Mouse (Mus musculus): ENCODE data around the gene B9d1.

B9d1 gene

DNA sequence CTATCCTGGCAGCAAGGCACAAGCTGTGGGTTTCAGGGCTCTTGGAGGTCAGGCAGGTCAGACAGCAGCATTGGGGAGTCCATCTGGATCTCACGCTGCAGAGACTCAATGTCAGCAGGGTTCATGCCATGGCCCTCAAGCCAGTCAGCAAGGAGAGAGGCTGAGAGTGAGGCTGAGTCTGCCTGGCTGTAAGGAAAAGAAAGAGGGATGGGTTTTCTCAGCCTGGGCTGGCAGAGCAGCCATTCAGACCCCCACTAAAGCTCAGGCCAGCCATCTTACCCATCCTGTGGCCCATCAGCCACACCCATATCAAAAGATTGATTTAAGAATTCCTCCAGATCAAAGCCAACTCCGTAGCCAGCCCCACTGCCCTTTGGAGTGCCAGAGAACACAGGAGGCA lies 15.9 kb upstream of the B9d1 start:
- no peak for DNase-seq (ENCODE audit: low spot score)

- no peak for DNase-seq (ENCODE audit: low spot score)
These were observed 15.1 kb upstream of the B9d1 start for GRCm38 (mm10) chr11:61489874-61490273.

GRCm38 (mm10) chr11:61490944-61491520 lies 13.9 kb upstream of the B9d1 start:
- no peak for DNase-seq (ENCODE audit: low spot score)

DNA sequence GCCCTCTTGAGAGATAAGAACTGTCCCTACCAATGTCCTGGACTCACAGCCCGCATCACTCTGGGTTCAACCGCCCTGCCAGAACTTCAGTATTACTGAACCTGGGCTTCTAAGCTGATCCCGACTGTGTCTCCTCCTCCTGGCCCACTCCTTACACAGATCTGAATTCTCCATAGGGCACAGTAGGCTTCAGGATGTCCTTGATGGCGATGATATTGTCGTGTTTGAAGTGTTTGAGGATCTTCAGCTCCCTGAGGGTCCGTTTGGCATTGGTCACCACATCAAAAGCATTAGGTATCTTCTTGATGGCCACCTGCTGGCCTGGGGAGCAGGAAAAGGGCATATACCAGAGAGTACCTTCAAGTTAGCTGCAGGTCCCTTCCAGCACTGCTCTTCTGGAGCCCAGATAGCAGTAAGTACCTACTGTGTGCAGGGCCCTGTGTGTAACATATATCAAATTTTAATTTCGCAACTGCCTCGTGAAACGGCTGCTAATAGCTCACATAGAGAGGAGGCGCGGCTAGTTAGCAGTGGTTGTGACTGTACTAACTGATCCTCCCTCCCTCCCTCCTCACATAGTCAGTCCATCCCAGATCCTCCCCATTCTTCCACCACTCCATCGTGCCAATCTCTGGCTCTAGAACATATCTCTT lies 12.1 kb upstream of the B9d1 start:
- no peak for DNase-seq (ENCODE audit: low spot score)

GRCm38 (mm10) chr11:61493525-61494128 lies 11.3 kb upstream of the B9d1 start:
- no peak for DNase-seq (ENCODE audit: low spot score)

DNA sequence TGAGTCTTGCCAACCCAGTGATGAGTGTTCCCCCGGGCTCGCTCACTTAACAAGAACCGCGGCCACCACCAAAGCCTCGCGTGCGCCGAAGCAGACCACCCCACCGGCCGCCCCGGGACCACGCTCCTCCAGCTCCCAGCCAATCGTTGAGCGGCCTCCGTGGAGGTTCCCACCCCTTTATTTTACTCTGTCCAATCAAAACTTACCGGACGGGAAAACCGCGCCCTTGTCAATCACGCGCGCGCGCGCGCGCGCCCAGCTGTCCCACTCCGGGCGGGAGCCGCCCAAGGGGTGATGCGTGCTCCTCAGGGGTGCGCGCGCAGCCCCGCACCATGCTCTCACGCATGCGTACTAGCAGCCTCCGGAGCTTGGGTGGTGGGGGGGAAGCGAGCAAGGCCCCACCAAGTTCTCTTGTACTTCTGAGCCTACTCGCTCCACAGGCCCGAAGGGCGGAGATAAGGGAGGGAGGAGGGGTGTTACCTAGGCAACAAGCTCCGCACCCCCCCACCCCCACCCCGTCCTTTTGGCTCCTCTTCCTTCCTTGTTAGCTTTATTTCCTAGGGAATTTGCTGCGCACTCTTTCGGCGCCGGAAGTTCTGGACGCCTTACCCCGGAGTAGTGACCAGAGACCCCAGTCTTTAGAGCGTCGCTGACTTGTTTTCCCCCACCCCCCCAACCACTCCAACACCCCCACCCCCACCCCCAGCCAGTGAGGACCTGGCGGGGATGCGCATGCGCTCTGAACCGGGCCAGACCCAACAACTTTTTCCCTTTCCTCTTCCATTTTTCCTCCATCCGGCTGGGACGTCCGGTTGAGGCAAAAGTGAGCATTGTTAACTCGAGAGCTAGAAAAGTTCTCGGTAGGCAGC lies 10.6 kb upstream of the B9d1 start, which contains the start of gene Mapk7:
Gene Mapk7 (minus strand): TSS at position 278 of the 869 bp plus-strand sequence.
- DNase-seq (ENCODE audit: low spot score), result peak; percentile 98

GRCm38 (mm10) chr11:61495528-61495927 lies 9.4 kb upstream of the B9d1 start:
- no peak for DNase-seq (ENCODE audit: low spot score)

- no peak for DNase-seq (ENCODE audit: low spot score)
These were observed 7.5 kb upstream of the B9d1 start for GRCm38 (mm10) chr11:61497490-61497889.

DNA sequence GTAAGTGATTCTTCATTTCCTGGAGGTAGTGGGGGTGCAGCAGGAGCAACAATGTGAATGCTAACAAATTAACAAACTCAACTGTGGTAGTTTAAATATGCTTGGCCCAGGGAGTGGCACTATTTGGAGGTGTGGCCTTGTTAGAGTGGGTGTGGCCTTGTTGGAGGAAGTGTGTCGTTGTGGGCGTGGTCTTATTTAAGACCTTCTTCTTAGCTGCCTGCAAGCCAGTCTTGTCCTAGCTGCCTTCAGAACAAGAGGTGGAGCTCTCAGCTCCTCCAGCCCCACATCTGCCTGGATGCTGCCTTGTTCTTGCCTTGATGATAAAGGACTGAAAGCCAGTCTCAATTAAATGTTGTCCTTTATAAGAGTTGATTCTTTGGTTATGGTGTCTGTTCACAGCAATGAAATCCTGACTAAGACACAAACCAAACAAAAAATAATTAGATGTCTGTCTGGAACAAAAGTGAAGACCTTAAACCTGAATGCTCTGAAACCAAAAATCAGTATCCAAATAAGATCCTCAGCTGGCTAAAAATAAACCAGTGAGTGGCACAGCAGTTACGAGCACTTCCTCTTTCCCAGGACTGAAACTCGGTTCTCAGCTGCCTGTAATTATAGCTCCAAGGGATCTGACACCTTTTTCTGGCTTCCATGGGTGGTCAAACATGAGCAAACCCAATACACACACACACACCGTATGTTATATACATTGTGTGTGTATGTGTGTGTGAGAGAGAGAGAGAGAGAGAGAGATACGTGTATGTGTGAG lies 6.0 kb upstream of the B9d1 start:
- no peak for DNase-seq (ENCODE audit: low spot score)

DNA sequence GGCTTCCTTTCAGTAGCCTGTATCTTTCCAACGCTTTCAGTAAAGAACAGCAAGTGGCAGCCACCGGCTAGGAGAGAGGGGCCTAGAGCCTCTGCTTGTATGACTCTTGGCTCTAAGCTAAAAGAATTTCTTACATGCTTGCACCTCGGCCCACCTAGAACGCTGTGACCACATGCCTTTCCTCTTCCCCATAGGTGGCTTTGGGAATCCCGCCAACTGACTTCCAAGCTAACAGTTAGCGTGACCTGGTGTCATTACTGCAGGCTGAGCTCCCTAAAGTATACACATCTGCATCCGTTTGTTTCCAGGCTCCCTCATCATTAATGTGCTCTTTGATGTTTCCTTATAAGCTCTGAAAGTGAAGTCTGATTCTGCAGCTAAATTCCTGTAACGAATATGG lies 1.0 kb upstream of the B9d1 start:
- DNase-seq (ENCODE audit: low spot score), result no peak

DNA sequence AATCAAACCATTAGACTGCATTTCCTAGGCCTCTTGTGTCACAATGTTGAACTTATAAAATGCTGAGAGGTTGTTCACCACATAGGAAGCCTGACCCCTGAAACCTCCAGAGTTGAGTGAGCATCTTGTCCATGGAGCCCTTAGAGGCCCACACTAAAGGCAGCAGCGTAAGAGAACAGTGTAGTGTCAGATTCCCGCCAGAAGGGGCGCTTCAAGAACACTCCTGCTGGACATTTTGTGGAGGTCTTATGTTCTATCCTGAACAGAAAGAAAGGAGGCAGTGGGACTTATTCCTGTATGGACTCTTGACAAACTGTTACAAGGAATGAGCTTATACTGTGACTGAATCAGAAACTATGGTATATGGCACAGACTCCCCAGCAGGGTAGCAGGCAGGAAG lies 10.0 kb downstream of the B9d1 start:
- no peak for DNase-seq (ENCODE audit: low spot score)

- no peak for DNase-seq (ENCODE audit: low spot score)
These were observed 13.0 kb downstream of the B9d1 start for GRCm38 (mm10) chr11:61517971-61518370.

DNA sequence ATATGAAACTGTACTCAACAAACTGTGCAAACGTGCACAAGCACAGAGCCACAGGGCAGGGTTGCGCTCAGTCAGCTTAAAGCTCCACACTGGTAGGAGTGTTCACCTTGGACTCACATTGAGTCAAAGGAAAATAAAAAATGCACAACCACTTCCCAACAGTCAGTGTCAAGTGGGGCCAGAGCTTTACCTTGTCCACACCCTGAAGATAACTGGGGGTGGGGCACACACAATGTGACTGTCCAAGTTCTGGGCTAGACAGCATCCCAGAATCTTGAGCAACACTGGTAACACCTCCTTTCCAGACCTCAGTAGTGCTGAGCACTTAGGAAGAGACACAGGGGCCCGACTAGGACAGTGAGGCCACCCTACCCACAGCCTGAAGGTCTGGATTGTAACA lies 13.9 kb downstream of the B9d1 start:
- DNase-seq (ENCODE audit: low spot score), result no peak

- no peak for DNase-seq (ENCODE audit: low spot score)
These were observed 14.7 kb downstream of the B9d1 start for GRCm38 (mm10) chr11:61519484-61520107.

GRCm38 (mm10) chr11:61526872-61527271 lies 21.9 kb downstream of the B9d1 start:
- peak; percentile 69 for DNase-seq (ENCODE audit: low spot score)

- DNase-seq (ENCODE audit: low spot score), result peak; percentile 45
These were observed 24.3 kb downstream of the B9d1 start for GRCm38 (mm10) chr11:61529268-61529713.

DNA sequence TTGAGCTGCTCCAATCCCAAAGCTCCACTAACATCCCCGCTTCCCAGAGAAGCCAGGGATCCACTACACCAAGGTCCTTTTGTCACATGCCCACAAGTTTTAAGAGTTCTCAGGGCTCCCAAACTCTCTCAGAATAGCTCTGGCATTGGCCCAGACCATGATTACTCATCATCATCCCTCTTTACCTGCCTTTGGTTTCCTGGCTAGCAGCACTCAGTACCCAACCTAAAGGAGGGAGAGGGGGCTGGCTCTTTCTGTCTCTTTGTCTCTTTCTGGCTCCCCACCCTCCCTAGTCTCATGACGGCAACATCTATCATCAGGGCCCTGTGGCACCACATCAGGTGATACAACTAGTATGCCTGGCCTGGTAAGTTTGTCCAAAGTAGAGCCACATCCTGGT lies 27.9 kb downstream of the B9d1 start:
- DNase-seq (ENCODE audit: low spot score), result no peak

- no peak for DNase-seq (ENCODE audit: low spot score)
These were observed 28.6 kb downstream of the B9d1 start for GRCm38 (mm10) chr11:61533571-61533970.

- DNase-seq (ENCODE audit: low spot score), result no peak
These were observed 30.6 kb downstream of the B9d1 start for GRCm38 (mm10) chr11:61535530-61535929.

DNA sequence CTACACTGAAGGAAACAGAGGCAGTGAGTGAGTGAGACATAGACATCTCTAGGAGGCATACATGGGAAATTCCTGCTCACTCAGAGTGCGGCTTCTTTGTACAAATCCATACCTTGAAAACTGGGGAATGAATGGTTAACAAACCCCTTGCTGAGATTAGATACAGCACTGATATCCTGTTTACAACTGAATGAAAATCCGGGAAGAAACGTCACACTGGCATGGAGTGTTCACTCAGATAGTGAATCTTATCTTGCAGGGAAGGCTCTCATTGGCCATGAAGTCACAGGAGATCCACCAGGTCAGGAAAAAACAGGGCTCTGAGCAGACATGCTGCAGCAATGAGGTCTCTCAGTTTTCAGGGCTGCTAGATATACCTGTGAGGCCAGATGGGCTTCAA lies 32.0 kb downstream of the B9d1 start:
- DNase-seq (ENCODE audit: low spot score), result no peak

DNA sequence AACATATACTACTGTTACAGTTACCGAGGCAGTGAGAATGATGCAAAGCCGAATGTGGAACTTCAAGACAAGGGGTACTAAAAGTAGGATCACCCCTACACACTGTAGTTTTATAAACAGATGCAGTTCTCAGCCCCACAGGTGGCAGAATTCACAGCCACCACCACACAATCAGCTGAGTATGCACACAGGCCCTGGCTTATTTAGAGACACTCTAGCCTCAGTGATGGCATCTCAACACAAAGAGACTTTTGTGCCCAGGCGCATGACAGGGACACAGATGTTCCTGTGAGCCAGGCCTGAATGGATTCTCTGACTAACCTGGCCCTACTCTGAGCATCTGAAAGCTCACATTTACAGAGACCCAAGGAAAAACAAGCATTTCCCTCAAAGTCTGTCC lies 32.4 kb downstream of the B9d1 start:
- DNase-seq (ENCODE audit: low spot score), result peak; percentile 60
